Mouse (Mus musculus): ENCODE data around the gene Gm20075. TPM values are rescaled to one million over a fixed set of nuclear protein-coding genes. Genes with fewer than 3 reads are reported as not detected.
"Not testable (repeated sequence)": the region's sequence is repeated elsewhere in the genome, so short reads cannot be mapped to it uniquely, and the experiment has no call there.

Gm20075 gene
- polyA plus RNA-seq, 1 experiment: 2.8 TPM

GRCm38 (mm10) chr13:96085581-96086302, 4.6 kb upstream of the Gm20075 start:
- Histone ChIP-seq H3K27ac (ENCODE audit: control insufficient read depth, insufficient read depth, low read depth, low read length) (no peak overlapping the region), H3K27me3 (ENCODE audit: control insufficient read depth, insufficient read depth, low read length) (no peaks in the 10 kb centered on the region), H3K4me3 (ENCODE audit: control insufficient read depth, low read depth, low read length) (no peak overlapping the region), H3K4me1 (ENCODE audit: control insufficient read depth, insufficient read depth, low read length) (no peaks in the 10 kb centered on the region), H3K36me3 (ENCODE audit: control insufficient read depth, insufficient read depth, low read length) (no peaks in the 10 kb centered on the region)
- no peak for TF ChIP-seq POLR2A (IDR thresholded peaks at IDR 0.05; ENCODE audit: control insufficient read depth, low read depth, low read length)
- TF ChIP-seq CTCF (IDR thresholded peaks at IDR 0.05; ENCODE audit: control insufficient read depth, insufficient read depth, insufficient replicate concordance, low read depth, low read length): no peak

- H3K4me1 ChIP-seq (ENCODE audit: control insufficient read depth, insufficient read depth, low read length); H3K36me3 ChIP-seq (ENCODE audit: control insufficient read depth, insufficient read depth, low read length); H3K27ac ChIP-seq (ENCODE audit: control insufficient read depth, insufficient read depth, low read depth, low read length); H3K4me3 ChIP-seq (ENCODE audit: control insufficient read depth, low read depth, low read length); H3K27me3 ChIP-seq (ENCODE audit: control insufficient read depth, insufficient read depth, low read length): not testable (repeated sequence)
Measured at GRCm38 (mm10) chr13:96081754-96082153, 578 bp upstream of the Gm20075 start, which contains the start of gene Gm17190. TSS of gene Gm17190 (plus strand) at chr13:96082054.

- H3K4me3 ChIP-seq (ENCODE audit: control insufficient read depth, low read depth, low read length): no peak overlapping the region
- H3K4me1 ChIP-seq (ENCODE audit: control insufficient read depth, insufficient read depth, low read length): no peaks in the 10 kb centered on the region
- H3K27me3 ChIP-seq (ENCODE audit: control insufficient read depth, insufficient read depth, low read length): no peaks in the 10 kb centered on the region
- H3K27ac ChIP-seq (ENCODE audit: control insufficient read depth, insufficient read depth, low read depth, low read length): no peak overlapping the region
- no peaks in the 10 kb centered on the region for H3K36me3 ChIP-seq (ENCODE audit: control insufficient read depth, insufficient read depth, low read length)
- TF ChIP-seq CTCF (IDR thresholded peaks at IDR 0.05; ENCODE audit: control insufficient read depth, insufficient read depth, insufficient replicate concordance, low read depth, low read length): no peak
- no peak for TF ChIP-seq POLR2A (IDR thresholded peaks at IDR 0.05; ENCODE audit: control insufficient read depth, low read depth, low read length)
Measured at GRCm38 (mm10) chr13:96073555-96073954, 7.6 kb downstream of the Gm20075 start.

- no peaks in the 10 kb centered on the region for H3K27me3 ChIP-seq (ENCODE audit: control insufficient read depth, insufficient read depth, low read length)
- H3K4me3 ChIP-seq (ENCODE audit: control insufficient read depth, low read depth, low read length): no peak overlapping the region
- no peaks in the 10 kb centered on the region for H3K36me3 ChIP-seq (ENCODE audit: control insufficient read depth, insufficient read depth, low read length)
- H3K27ac ChIP-seq (ENCODE audit: control insufficient read depth, insufficient read depth, low read depth, low read length): no peak overlapping the region
- no peaks in the 10 kb centered on the region for H3K4me1 ChIP-seq (ENCODE audit: control insufficient read depth, insufficient read depth, low read length)
- TF ChIP-seq POLR2A (IDR thresholded peaks at IDR 0.05; ENCODE audit: control insufficient read depth, low read depth, low read length) (no peak), CTCF (IDR thresholded peaks at IDR 0.05; ENCODE audit: control insufficient read depth, insufficient read depth, insufficient replicate concordance, low read depth, low read length) (no peak)
Measured at GRCm38 (mm10) chr13:96052755-96053154, 28.4 kb downstream of the Gm20075 start.

- Histone ChIP-seq H3K27me3 (ENCODE audit: control insufficient read depth, insufficient read depth, low read length) (no peaks in the 10 kb centered on the region), H3K4me1 (ENCODE audit: control insufficient read depth, insufficient read depth, low read length) (no peaks in the 10 kb centered on the region), H3K27ac (ENCODE audit: control insufficient read depth, insufficient read depth, low read depth, low read length) (no peak overlapping the region), H3K4me3 (ENCODE audit: control insufficient read depth, low read depth, low read length) (no peak overlapping the region), H3K36me3 (ENCODE audit: control insufficient read depth, insufficient read depth, low read length) (no peaks in the 10 kb centered on the region)
- TF ChIP-seq POLR2A (IDR thresholded peaks at IDR 0.05; ENCODE audit: control insufficient read depth, low read depth, low read length): no peak
- no peak for TF ChIP-seq CTCF (IDR thresholded peaks at IDR 0.05; ENCODE audit: control insufficient read depth, insufficient read depth, insufficient replicate concordance, low read depth, low read length)
Measured at GRCm38 (mm10) chr13:96045396-96045795, 35.8 kb downstream of the Gm20075 start.

GRCm38 (mm10) chr13:96040275-96041042, 40.7 kb downstream of the Gm20075 start:
- Histone ChIP-seq H3K27ac (ENCODE audit: control insufficient read depth, insufficient read depth, low read depth, low read length) (no peak overlapping the region), H3K4me3 (ENCODE audit: control insufficient read depth, low read depth, low read length) (no peak overlapping the region), H3K36me3 (ENCODE audit: control insufficient read depth, insufficient read depth, low read length) (no peaks in the 10 kb centered on the region), H3K4me1 (ENCODE audit: control insufficient read depth, insufficient read depth, low read length) (no peaks in the 10 kb centered on the region), H3K27me3 (ENCODE audit: control insufficient read depth, insufficient read depth, low read length) (no peaks in the 10 kb centered on the region)
- TF ChIP-seq POLR2A (IDR thresholded peaks at IDR 0.05; ENCODE audit: control insufficient read depth, low read depth, low read length) (no peak), CTCF (IDR thresholded peaks at IDR 0.05; ENCODE audit: control insufficient read depth, insufficient read depth, insufficient replicate concordance, low read depth, low read length) (no peak)

GRCm38 (mm10) chr13:96039536-96039935, 41.6 kb downstream of the Gm20075 start:
- H3K4me1 ChIP-seq (ENCODE audit: control insufficient read depth, insufficient read depth, low read length): no peaks in the 10 kb centered on the region
- H3K36me3 ChIP-seq (ENCODE audit: control insufficient read depth, insufficient read depth, low read length): no peaks in the 10 kb centered on the region
- no peak overlapping the region for H3K4me3 ChIP-seq (ENCODE audit: control insufficient read depth, low read depth, low read length)
- no peak for TF ChIP-seq CTCF (IDR thresholded peaks at IDR 0.05; ENCODE audit: control insufficient read depth, insufficient read depth, insufficient replicate concordance, low read depth, low read length)
- no peak for TF ChIP-seq POLR2A (IDR thresholded peaks at IDR 0.05; ENCODE audit: control insufficient read depth, low read depth, low read length)
- no peaks in the 10 kb centered on the region for H3K27me3 ChIP-seq (ENCODE audit: control insufficient read depth, insufficient read depth, low read length)
- H3K27ac ChIP-seq (ENCODE audit: control insufficient read depth, insufficient read depth, low read depth, low read length): no peak overlapping the region

Data from testis, adult 2 months (tissue).